Mouse (Mus musculus): Measurements from ENCODE around the gene Csk. TPM values are rescaled to one million over a fixed set of nuclear protein-coding genes. Genes with fewer than 3 reads are reported as not detected.

The Csk gene
- polyA plus RNA-seq, 1 experiment = 42.4 TPM

- DNase-seq = peak; percentile 56
- 5% methylated on average over 24 of the region's 24 CpGs for WGBS
- TF ChIP-seq CTCF (conservative IDR thresholded peaks at IDR 0.05; ENCODE audit: insufficient read depth, insufficient read length, low read depth, low read length) (no peak), POLR2A (IDR thresholded peaks at IDR 0.05; ENCODE audit: low read depth, low read length) (no peak)
These were observed 47.1 kb downstream of the Csk start, which contains the start of gene Cplx3 for GRCm38 (mm10) chr9:57606139-57606851. Cplx3 (minus strand) TSS chr9:57606281.

GRCm38 (mm10) chr9:57605503-57605902 lies 47.9 kb downstream of the Csk start:
- Histone ChIP-seq H3K4me3 (ENCODE audit: insufficient read depth, low read depth, low read length) (no peak overlapping the region), H3K27me3 (replicated peaks; ENCODE audit: control insufficient read depth, insufficient read depth, low read length) (no peaks in the 10 kb centered on the region), H3K36me3 (ENCODE audit: control insufficient read depth, insufficient read depth, low read length) (no peaks in the 10 kb centered on the region), H3K27ac (ENCODE audit: insufficient read depth, low read depth, low read length) (no peak overlapping the region), H3K4me1 (ENCODE audit: control insufficient read depth, insufficient read depth, low read length) (0 out of 2 replicates have a peak, but pooled peaks cover 5% of the 10 kb centered on the region)
- 23% methylated on average over 9 of the region's 9 CpGs for WGBS
- no peak for TF ChIP-seq CTCF (conservative IDR thresholded peaks at IDR 0.05; ENCODE audit: insufficient read depth, insufficient read length, low read depth, low read length)
- TF ChIP-seq POLR2A (IDR thresholded peaks at IDR 0.05; ENCODE audit: low read depth, low read length) = no peak
- no peak for DNase-seq

More at GRCm38 (mm10) chr9:57606139-57606851, 47.1 kb downstream of the Csk start, which contains the start of gene Cplx3:
- H3K4me1 ChIP-seq (ENCODE audit: control insufficient read depth, insufficient read depth, low read length) = no peaks in the 10 kb centered on the region
- H3K27ac ChIP-seq (ENCODE audit: insufficient read depth, low read depth, low read length) = no peak within 1 kb of the TSS
- H3K4me3 ChIP-seq (ENCODE audit: insufficient read depth, low read depth, low read length) = no peak within 1 kb of the TSS
- no peaks in the 10 kb centered on the region for H3K27me3 ChIP-seq (replicated peaks; ENCODE audit: control insufficient read depth, insufficient read depth, low read length)
- H3K36me3 ChIP-seq (ENCODE audit: control insufficient read depth, insufficient read depth, low read length) = no peaks in the 10 kb centered on the region

- TF ChIP-seq CTCF (conservative IDR thresholded peaks at IDR 0.05; ENCODE audit: insufficient read depth, insufficient read length, low read depth, low read length) = no peak
- no peak for TF ChIP-seq POLR2A (IDR thresholded peaks at IDR 0.05; ENCODE audit: low read depth, low read length)
- H3K4me3 ChIP-seq (ENCODE audit: insufficient read depth, low read depth, low read length) = no peak overlapping the region
- 0 out of 2 replicates have a peak, but pooled peaks cover 5% of the 10 kb centered on the region for H3K4me1 ChIP-seq (ENCODE audit: control insufficient read depth, insufficient read depth, low read length)
- WGBS = 82% methylated on average over 4 of the region's 4 CpGs
- DNase-seq = no peak
- H3K27me3 ChIP-seq (replicated peaks; ENCODE audit: control insufficient read depth, insufficient read depth, low read length) = no peaks in the 10 kb centered on the region
- H3K36me3 ChIP-seq (ENCODE audit: control insufficient read depth, insufficient read depth, low read length) = no peaks in the 10 kb centered on the region
- H3K27ac ChIP-seq (ENCODE audit: insufficient read depth, low read depth, low read length) = no peak overlapping the region
These were observed 48.6 kb downstream of the Csk start for GRCm38 (mm10) chr9:57604875-57605274.

- 58% methylated on average over 8 of the region's 8 CpGs for WGBS
- Histone ChIP-seq H3K36me3 (ENCODE audit: control insufficient read depth, insufficient read depth, low read length) (no peaks in the 10 kb centered on the region), H3K27me3 (replicated peaks; ENCODE audit: control insufficient read depth, insufficient read depth, low read length) (no peaks in the 10 kb centered on the region), H3K4me1 (ENCODE audit: control insufficient read depth, insufficient read depth, low read length) (peaks cover 12% of the 10 kb centered on the region), H3K4me3 (ENCODE audit: insufficient read depth, low read depth, low read length) (no peak overlapping the region), H3K27ac (ENCODE audit: insufficient read depth, low read depth, low read length) (no peak overlapping the region)
- DNase-seq = peak; percentile 39
- TF ChIP-seq CTCF (conservative IDR thresholded peaks at IDR 0.05; ENCODE audit: insufficient read depth, insufficient read length, low read depth, low read length) = no peak
- no peak for TF ChIP-seq POLR2A (IDR thresholded peaks at IDR 0.05; ENCODE audit: low read depth, low read length)
These were observed 51.3 kb downstream of the Csk start for GRCm38 (mm10) chr9:57602098-57602497.

GRCm38 (mm10) chr9:57601353-57601706 lies 52.1 kb downstream of the Csk start:
- no peaks in the 10 kb centered on the region for H3K36me3 ChIP-seq (ENCODE audit: control insufficient read depth, insufficient read depth, low read length)
- H3K4me3 ChIP-seq (ENCODE audit: insufficient read depth, low read depth, low read length) = no peak overlapping the region
- TF ChIP-seq CTCF (conservative IDR thresholded peaks at IDR 0.05; ENCODE audit: insufficient read depth, insufficient read length, low read depth, low read length) (no peak), POLR2A (IDR thresholded peaks at IDR 0.05; ENCODE audit: low read depth, low read length) (no peak)
- peaks cover 12% of the 10 kb centered on the region for H3K4me1 ChIP-seq (ENCODE audit: control insufficient read depth, insufficient read depth, low read length)
- H3K27me3 ChIP-seq (replicated peaks; ENCODE audit: control insufficient read depth, insufficient read depth, low read length) = no peaks in the 10 kb centered on the region
- DNase-seq = peak; percentile 52
- H3K27ac ChIP-seq (ENCODE audit: insufficient read depth, low read depth, low read length) = peak overlapping the region; percentile 43; the same call in 1 of the 2 replicates
- WGBS = 25% methylated on average over 2 of the region's 2 CpGs

GRCm38 (mm10) chr9:57600620-57601352 lies 52.6 kb downstream of the Csk start:
- peak; percentile 30 for DNase-seq
- no peaks in the 10 kb centered on the region for H3K36me3 ChIP-seq (ENCODE audit: control insufficient read depth, insufficient read depth, low read length)
- peak overlapping the region; percentile 58; the same call in 1 of the 2 replicates for H3K27ac ChIP-seq (ENCODE audit: insufficient read depth, low read depth, low read length)
- H3K4me3 ChIP-seq (ENCODE audit: insufficient read depth, low read depth, low read length) = no peak overlapping the region
- no peak for TF ChIP-seq POLR2A (IDR thresholded peaks at IDR 0.05; ENCODE audit: low read depth, low read length)
- no peak for TF ChIP-seq CTCF (conservative IDR thresholded peaks at IDR 0.05; ENCODE audit: insufficient read depth, insufficient read length, low read depth, low read length)
- WGBS = 27% methylated on average over 3 of the region's 3 CpGs
- no peaks in the 10 kb centered on the region for H3K27me3 ChIP-seq (replicated peaks; ENCODE audit: control insufficient read depth, insufficient read depth, low read length)
- peaks cover 12% of the 10 kb centered on the region for H3K4me1 ChIP-seq (ENCODE audit: control insufficient read depth, insufficient read depth, low read length)

Data from kidney, adult 2 months (tissue).